Mouse (Mus musculus): ENCODE measurements around the gene Asic4. TPM values are rescaled to one million over a fixed set of nuclear protein-coding genes. Genes with fewer than 3 reads are reported as not detected.

The Asic4 gene
- polyA plus RNA-seq, 1 experiment from 2014 or later, result 0.61 TPM

GRCm38 (mm10) chr1:75467215-75467927 lies 17.1 kb downstream of the Asic4 start:
- 7% methylated on average over 14 of the region's 14 CpGs for WGBS
- no peak overlapping the region for H3K27ac ChIP-seq (ENCODE audit: low read depth, low read length)

GRCm38 (mm10) chr1:75469287-75469825 lies 19.1 kb downstream of the Asic4 start:
- H3K4me2 ChIP-seq (ENCODE audit: low read depth, low read length, severe bottlenecking), result no peak overlapping the region
- 85% methylated on average over 17 of the region's 17 CpGs for WGBS
- H3K9ac ChIP-seq (ENCODE audit: low read length), result no peak overlapping the region
- no peaks in the 10 kb centered on the region; the same call in 1 of the 2 replicates for H3K36me3 ChIP-seq (ENCODE audit: control insufficient read depth, insufficient read depth, low read length)
- no peak overlapping the region for H3K4me3 ChIP-seq (ENCODE audit: low read depth, low read length)
- DNase-seq (ENCODE audit: low spot score) (peak; percentile 47), ATAC-seq (replicated peaks; ENCODE audit: low FRiP score) (no peak)
- no peak overlapping the region for H3K27ac ChIP-seq (ENCODE audit: low read depth, low read length)
- peaks cover 3% of the 10 kb centered on the region; the same call in 1 of the 2 replicates for H3K4me1 ChIP-seq (replicated peaks; ENCODE audit: control insufficient read depth, insufficient read depth, low read length)
- H3K27me3 ChIP-seq (ENCODE audit: control insufficient read depth, insufficient read depth, low read length), result peaks cover 2% of the 10 kb centered on the region; the same call in 1 of the 2 replicates
- H3K9me3 ChIP-seq (ENCODE audit: control insufficient read depth, low read length), result no peaks in the 10 kb centered on the region

More at GRCm38 (mm10) chr1:75467215-75467927, 17.1 kb downstream of the Asic4 start:
- no peaks in the 10 kb centered on the region for H3K9me3 ChIP-seq (ENCODE audit: control insufficient read depth, low read length)
- H3K9ac ChIP-seq (ENCODE audit: low read length), result no peak overlapping the region; the same call in 1 of the 2 replicates
- ATAC-seq (replicated peaks; ENCODE audit: low FRiP score), result peak; percentile 80
- H3K4me2 ChIP-seq (ENCODE audit: low read depth, low read length, severe bottlenecking), result no peak overlapping the region
- peaks cover 3% of the 10 kb centered on the region; the same call in 1 of the 2 replicates for H3K4me1 ChIP-seq (replicated peaks; ENCODE audit: control insufficient read depth, insufficient read depth, low read length)
- H3K27me3 ChIP-seq (ENCODE audit: control insufficient read depth, insufficient read depth, low read length), result peaks cover 2% of the 10 kb centered on the region; the same call in 1 of the 2 replicates
- H3K36me3 ChIP-seq (ENCODE audit: control insufficient read depth, insufficient read depth, low read length), result no peaks in the 10 kb centered on the region
- DNase-seq (ENCODE audit: low spot score), result peak; percentile 88
- no peak overlapping the region for H3K4me3 ChIP-seq (ENCODE audit: low read depth, low read length)

GRCm38 (mm10) chr1:75476441-75476840 lies 26.2 kb downstream of the Asic4 start:
- no peak overlapping the region for H3K27ac ChIP-seq (ENCODE audit: low read depth, low read length)
- no peaks in the 10 kb centered on the region for H3K9me3 ChIP-seq (ENCODE audit: control insufficient read depth, low read length)
- H3K27me3 ChIP-seq (ENCODE audit: control insufficient read depth, insufficient read depth, low read length), result peaks cover 7% of the 10 kb centered on the region
- WGBS, result 93% methylated on average over 11 of the region's 11 CpGs
- no peak for DNase-seq (ENCODE audit: low spot score)
- H3K4me1 ChIP-seq (replicated peaks; ENCODE audit: control insufficient read depth, insufficient read depth, low read length), result peaks cover 15% of the 10 kb centered on the region; the same call in 1 of the 2 replicates
- H3K4me3 ChIP-seq (ENCODE audit: low read depth, low read length), result no peak overlapping the region
- ATAC-seq (replicated peaks; ENCODE audit: low FRiP score), result no peak
- H3K36me3 ChIP-seq (ENCODE audit: control insufficient read depth, insufficient read depth, low read length), result no peaks in the 10 kb centered on the region; the same call in 1 of the 2 replicates
- no peak overlapping the region for H3K9ac ChIP-seq (ENCODE audit: low read length)
- H3K4me2 ChIP-seq (ENCODE audit: low read depth, low read length, severe bottlenecking), result no peak overlapping the region

- H3K4me2 ChIP-seq (ENCODE audit: low read depth, low read length, severe bottlenecking), result peak overlapping the region; percentile 83
- peaks cover 8% of the 10 kb centered on the region for H3K27me3 ChIP-seq (ENCODE audit: control insufficient read depth, insufficient read depth, low read length)
- H3K9ac ChIP-seq (ENCODE audit: low read length), result peak overlapping the region; percentile 20; the same call in 1 of the 2 replicates
- no peaks in the 10 kb centered on the region for H3K9me3 ChIP-seq (ENCODE audit: control insufficient read depth, low read length)
- no peaks in the 10 kb centered on the region; the same call in 1 of the 2 replicates for H3K36me3 ChIP-seq (ENCODE audit: control insufficient read depth, insufficient read depth, low read length)
- ATAC-seq (replicated peaks; ENCODE audit: low FRiP score), result 0 out of 2 replicates have a peak, but pooled peaks have one; percentile 12
- peak overlapping the region; percentile 82 for H3K4me3 ChIP-seq (ENCODE audit: low read depth, low read length)
- H3K4me1 ChIP-seq (replicated peaks; ENCODE audit: control insufficient read depth, insufficient read depth, low read length), result peaks cover 15% of the 10 kb centered on the region; the same call in 1 of the 2 replicates
- 10% methylated on average over 35 of the region's 35 CpGs for WGBS
- H3K27ac ChIP-seq (ENCODE audit: low read depth, low read length), result no peak overlapping the region
- peak; percentile 92 for DNase-seq (ENCODE audit: low spot score)
These were observed 27.2 kb downstream of the Asic4 start for GRCm38 (mm10) chr1:75477264-75477965.

DNA sequence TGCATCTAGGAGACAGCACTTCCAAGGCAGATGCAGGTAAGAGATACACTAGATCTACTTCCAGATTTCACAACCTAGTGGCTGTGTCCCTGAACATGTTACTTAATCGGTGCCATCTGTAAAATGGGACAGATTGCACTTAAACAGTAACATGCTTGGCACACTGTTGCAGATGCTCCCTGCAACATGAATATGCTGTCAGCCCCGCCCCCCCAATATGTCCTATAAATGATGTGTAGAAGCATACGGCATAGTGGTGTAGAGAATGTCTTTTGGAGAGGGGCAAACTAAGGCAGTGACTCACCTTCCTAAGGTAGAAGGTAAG lies 27.7 kb downstream of the Asic4 start:
- Histone ChIP-seq H3K4me1 (replicated peaks; ENCODE audit: control insufficient read depth, insufficient read depth, low read length) (peaks cover 15% of the 10 kb centered on the region; the same call in 1 of the 2 replicates), H3K9ac (ENCODE audit: low read length) (no peak overlapping the region), H3K36me3 (ENCODE audit: control insufficient read depth, insufficient read depth, low read length) (no peaks in the 10 kb centered on the region; the same call in 1 of the 2 replicates), H3K9me3 (ENCODE audit: control insufficient read depth, low read length) (no peaks in the 10 kb centered on the region), H3K27ac (ENCODE audit: low read depth, low read length) (no peak overlapping the region), H3K4me3 (ENCODE audit: low read depth, low read length) (peak overlapping the region; percentile 82), H3K27me3 (ENCODE audit: control insufficient read depth, insufficient read depth, low read length) (peaks cover 13% of the 10 kb centered on the region), H3K4me2 (ENCODE audit: low read depth, low read length, severe bottlenecking) (peak overlapping the region; percentile 83)
- DNase-seq (ENCODE audit: low spot score) (no peak), ATAC-seq (replicated peaks; ENCODE audit: low FRiP score) (no peak)
- WGBS, result 52% methylated on average over 3 of the region's 3 CpGs

GRCm38 (mm10) chr1:75478497-75478896 lies 28.3 kb downstream of the Asic4 start:
- Histone ChIP-seq H3K4me1 (replicated peaks; ENCODE audit: control insufficient read depth, insufficient read depth, low read length) (peaks cover 15% of the 10 kb centered on the region; the same call in 1 of the 2 replicates), H3K36me3 (ENCODE audit: control insufficient read depth, insufficient read depth, low read length) (no peaks in the 10 kb centered on the region; the same call in 1 of the 2 replicates), H3K9ac (ENCODE audit: low read length) (peak overlapping the region; percentile 72), H3K27ac (ENCODE audit: low read depth, low read length) (no peak overlapping the region), H3K27me3 (ENCODE audit: control insufficient read depth, insufficient read depth, low read length) (peaks cover 15% of the 10 kb centered on the region), H3K4me2 (ENCODE audit: low read depth, low read length, severe bottlenecking) (peak overlapping the region; percentile 83), H3K4me3 (ENCODE audit: low read depth, low read length) (peak overlapping the region; percentile 82), H3K9me3 (ENCODE audit: control insufficient read depth, low read length) (no peaks in the 10 kb centered on the region)
- ATAC-seq (replicated peaks; ENCODE audit: low FRiP score) (no peak), DNase-seq (ENCODE audit: low spot score) (no peak)
- 0% methylated on average over 18 of the region's 25 CpGs for WGBS

GRCm38 (mm10) chr1:75478916-75479634 lies 28.8 kb downstream of the Asic4 start, which contains the start of the genes Chpf and Tmem198:
Chpf (minus strand) TSS chr1:75479307.
Tmem198 (plus strand) TSS chr1:75479532.
- Histone ChIP-seq H3K9me3 (ENCODE audit: control insufficient read depth, low read length) (no peaks in the 10 kb centered on the region), H3K4me3 (ENCODE audit: low read depth, low read length) (peak within 1 kb of the TSS; percentile 82), H3K4me2 (ENCODE audit: low read depth, low read length, severe bottlenecking) (peak within 1 kb of the TSS; percentile 83), H3K27ac (ENCODE audit: low read depth, low read length) (0 out of 2 replicates have a peak within 1 kb of the TSS, but pooled peaks have one; percentile 46), H3K4me1 (replicated peaks; ENCODE audit: control insufficient read depth, insufficient read depth, low read length) (peaks cover 15% of the 10 kb centered on the region; the same call in 1 of the 2 replicates), H3K27me3 (ENCODE audit: control insufficient read depth, insufficient read depth, low read length) (peaks cover 15% of the 10 kb centered on the region), H3K9ac (ENCODE audit: low read length) (peak within 1 kb of the TSS; percentile 72), H3K36me3 (ENCODE audit: control insufficient read depth, insufficient read depth, low read length) (no peaks in the 10 kb centered on the region; the same call in 1 of the 2 replicates)
- ATAC-seq (replicated peaks; ENCODE audit: low FRiP score) (peak; percentile 92), DNase-seq (ENCODE audit: low spot score) (peak; percentile 100)
- under 1% methylated on average over 60 of the region's 76 CpGs for WGBS

- H3K4me2 ChIP-seq (ENCODE audit: low read depth, low read length, severe bottlenecking), result peak overlapping the region; percentile 83
- H3K9ac ChIP-seq (ENCODE audit: low read length), result peak overlapping the region; percentile 72
- peaks cover 15% of the 10 kb centered on the region; the same call in 1 of the 2 replicates for H3K4me1 ChIP-seq (replicated peaks; ENCODE audit: control insufficient read depth, insufficient read depth, low read length)
- 1% methylated on average over 24 of the region's 24 CpGs for WGBS
- H3K27ac ChIP-seq (ENCODE audit: low read depth, low read length), result no peak overlapping the region
- no peaks in the 10 kb centered on the region for H3K9me3 ChIP-seq (ENCODE audit: control insufficient read depth, low read length)
- DNase-seq (ENCODE audit: low spot score) (no peak), ATAC-seq (replicated peaks; ENCODE audit: low FRiP score) (no peak; the same call in 1 of the 2 replicates)
- H3K4me3 ChIP-seq (ENCODE audit: low read depth, low read length), result peak overlapping the region; percentile 82
- H3K27me3 ChIP-seq (ENCODE audit: control insufficient read depth, insufficient read depth, low read length), result peaks cover 17% of the 10 kb centered on the region
- H3K36me3 ChIP-seq (ENCODE audit: control insufficient read depth, insufficient read depth, low read length), result no peaks in the 10 kb centered on the region; the same call in 1 of the 2 replicates
These were observed 29.4 kb downstream of the Asic4 start for GRCm38 (mm10) chr1:75479635-75479989.
